Mouse (Mus musculus): ENCODE measurements at regions not wholly inside any gene's neighbourhood (a gene's known extent, or its start where the extent isn't known, plus 50 kb on each side); places are given as distances from the start of the nearest gene placed in this dataset.

- Histone ChIP-seq H3K27ac (replicated peaks) (no peak overlapping the region), H3K9ac (no peak overlapping the region), H3K4me1 (peaks cover 24% of the 10 kb centered on the region), H3K4me3 (replicated peaks) (no peak overlapping the region), H3K4me2 (replicated peaks) (no peak overlapping the region), H3K27me3 (no peaks in the 10 kb centered on the region), H3K9me3 (replicated peaks) (no peaks in the 10 kb centered on the region), H3K36me3 (no peaks in the 10 kb centered on the region)
- WGBS = 47% methylated on average over 7 of the region's 7 CpGs
- no peak for ATAC-seq (ENCODE audit: insufficient number of reproducible peaks, low FRiP score, low TSS enrichment, low read depth)
Measured at GRCm38 (mm10) chr1:90290428-90291197, 86.8 kb downstream of the Ackr3 start.

GRCm38 (mm10) chr1:90291256-90291655 lies 87.5 kb downstream of the Ackr3 start:
- whole genome bisulfite sequencing = 81% methylated on average over 1 of the region's 1 CpGs
- ATAC-seq (ENCODE audit: insufficient number of reproducible peaks, low FRiP score, low TSS enrichment, low read depth) = no peak
- Histone ChIP-seq H3K36me3 (no peaks in the 10 kb centered on the region), H3K4me2 (replicated peaks) (no peak overlapping the region), H3K4me1 (peaks cover 23% of the 10 kb centered on the region), H3K27ac (replicated peaks) (no peak overlapping the region), H3K4me3 (replicated peaks) (no peak overlapping the region), H3K27me3 (no peaks in the 10 kb centered on the region), H3K9me3 (replicated peaks) (no peaks in the 10 kb centered on the region), H3K9ac (no peak overlapping the region)

- Histone ChIP-seq H3K9me3 (replicated peaks) (no peaks in the 10 kb centered on the region), H3K4me2 (replicated peaks) (no peak overlapping the region), H3K27ac (replicated peaks) (no peak overlapping the region), H3K27me3 (no peaks in the 10 kb centered on the region), H3K36me3 (no peaks in the 10 kb centered on the region), H3K4me3 (replicated peaks) (no peak overlapping the region), H3K4me1 (no peaks in the 10 kb centered on the region), H3K9ac (no peak overlapping the region)
- ATAC-seq (ENCODE audit: insufficient number of reproducible peaks, low FRiP score, low TSS enrichment, low read depth) = no peak
- WGBS = 73% methylated on average over 5 of the region's 5 CpGs
Measured at GRCm38 (mm10) chr1:90297751-90298150, 94.0 kb downstream of the Ackr3 start.

GRCm38 (mm10) chr1:90300229-90300628 lies 96.4 kb downstream of the Ackr3 start:
- no peak for ATAC-seq (ENCODE audit: insufficient number of reproducible peaks, low FRiP score, low TSS enrichment, low read depth)
- no peak overlapping the region for H3K4me2 ChIP-seq (replicated peaks)
- peaks cover 7% of the 10 kb centered on the region; the same call in 1 of the 2 replicates for H3K4me1 ChIP-seq
- H3K4me3 ChIP-seq (replicated peaks) = no peak overlapping the region
- H3K9ac ChIP-seq = no peak overlapping the region
- H3K27me3 ChIP-seq = no peaks in the 10 kb centered on the region
- H3K9me3 ChIP-seq (replicated peaks) = no peaks in the 10 kb centered on the region
- 62% methylated on average over 10 of the region's 10 CpGs for WGBS
- no peaks in the 10 kb centered on the region for H3K36me3 ChIP-seq
- H3K27ac ChIP-seq (replicated peaks) = no peak overlapping the region

GRCm38 (mm10) chr1:90304331-90304730 lies 100.6 kb downstream of the Ackr3 start:
- H3K27ac ChIP-seq (replicated peaks) = no peak overlapping the region
- peak; percentile 60; the same call in 1 of the 2 replicates for ATAC-seq (ENCODE audit: insufficient number of reproducible peaks, low FRiP score, low TSS enrichment, low read depth)
- 55% methylated on average over 7 of the region's 7 CpGs for WGBS
- H3K9ac ChIP-seq = no peak overlapping the region
- H3K4me2 ChIP-seq (replicated peaks) = no peak overlapping the region
- no peaks in the 10 kb centered on the region for H3K27me3 ChIP-seq
- H3K9me3 ChIP-seq (replicated peaks) = no peaks in the 10 kb centered on the region
- H3K4me1 ChIP-seq = peaks cover 7% of the 10 kb centered on the region; the same call in 1 of the 2 replicates
- no peak overlapping the region for H3K4me3 ChIP-seq (replicated peaks)
- H3K36me3 ChIP-seq = no peaks in the 10 kb centered on the region

- H3K9ac ChIP-seq = no peak overlapping the region
- no peak overlapping the region for H3K27ac ChIP-seq (replicated peaks)
- WGBS = 59% methylated on average over 3 of the region's 3 CpGs
- no peak overlapping the region for H3K4me2 ChIP-seq (replicated peaks)
- H3K36me3 ChIP-seq = no peaks in the 10 kb centered on the region
- no peak overlapping the region for H3K4me3 ChIP-seq (replicated peaks)
- H3K27me3 ChIP-seq = no peaks in the 10 kb centered on the region
- H3K4me1 ChIP-seq = 0 out of 2 replicates have a peak, but pooled peaks cover 5% of the 10 kb centered on the region
- ATAC-seq (ENCODE audit: insufficient number of reproducible peaks, low FRiP score, low TSS enrichment, low read depth) = no peak
- H3K9me3 ChIP-seq (replicated peaks) = no peaks in the 10 kb centered on the region
Measured at GRCm38 (mm10) chr1:90311016-90311415, 107.2 kb downstream of the Ackr3 start.

- no peak overlapping the region for H3K4me3 ChIP-seq (replicated peaks)
- no peaks in the 10 kb centered on the region for H3K9me3 ChIP-seq (replicated peaks)
- 71% methylated on average over 8 of the region's 8 CpGs for WGBS
- H3K27me3 ChIP-seq = no peaks in the 10 kb centered on the region
- H3K36me3 ChIP-seq = no peaks in the 10 kb centered on the region
- 0 out of 2 replicates have a peak overlapping the region, but pooled peaks have one; percentile 17 for H3K27ac ChIP-seq (replicated peaks)
- H3K4me2 ChIP-seq (replicated peaks) = no peak overlapping the region
- no peak overlapping the region for H3K9ac ChIP-seq
- 0 out of 2 replicates have a peak, but pooled peaks cover 5% of the 10 kb centered on the region for H3K4me1 ChIP-seq
- no peak for ATAC-seq (ENCODE audit: insufficient number of reproducible peaks, low FRiP score, low TSS enrichment, low read depth)
Measured at GRCm38 (mm10) chr1:90311649-90312442, 108.1 kb downstream of the Ackr3 start.

GRCm38 (mm10) chr1:90313750-90314359 lies 110.1 kb downstream of the Ackr3 start:
- Histone ChIP-seq H3K27me3 (no peaks in the 10 kb centered on the region), H3K9me3 (replicated peaks) (no peaks in the 10 kb centered on the region), H3K27ac (replicated peaks) (no peak overlapping the region), H3K9ac (no peak overlapping the region), H3K4me3 (replicated peaks) (no peak overlapping the region), H3K4me2 (replicated peaks) (no peak overlapping the region), H3K36me3 (no peaks in the 10 kb centered on the region), H3K4me1 (0 out of 2 replicates have a peak, but pooled peaks cover 5% of the 10 kb centered on the region)
- no peak for ATAC-seq (ENCODE audit: insufficient number of reproducible peaks, low FRiP score, low TSS enrichment, low read depth)
- WGBS = 70% methylated on average over 12 of the region's 12 CpGs

- no peak overlapping the region for H3K9ac ChIP-seq
- H3K36me3 ChIP-seq = no peaks in the 10 kb centered on the region
- no peak overlapping the region for H3K4me2 ChIP-seq (replicated peaks)
- ATAC-seq (ENCODE audit: insufficient number of reproducible peaks, low FRiP score, low TSS enrichment, low read depth) = no peak
- no peaks in the 10 kb centered on the region for H3K4me1 ChIP-seq
- no peaks in the 10 kb centered on the region for H3K27me3 ChIP-seq
- 66% methylated on average over 6 of the region's 6 CpGs for WGBS
- H3K9me3 ChIP-seq (replicated peaks) = no peaks in the 10 kb centered on the region
- H3K27ac ChIP-seq (replicated peaks) = no peak overlapping the region
- H3K4me3 ChIP-seq (replicated peaks) = no peak overlapping the region
Measured at GRCm38 (mm10) chr1:90317902-90318301, 114.1 kb downstream of the Ackr3 start.

GRCm38 (mm10) chr1:90318502-90318901 lies 114.7 kb downstream of the Ackr3 start:
- Histone ChIP-seq H3K27me3 (no peaks in the 10 kb centered on the region), H3K36me3 (no peaks in the 10 kb centered on the region), H3K4me1 (no peaks in the 10 kb centered on the region), H3K4me2 (replicated peaks) (no peak overlapping the region), H3K9me3 (replicated peaks) (no peaks in the 10 kb centered on the region), H3K9ac (no peak overlapping the region), H3K27ac (replicated peaks) (no peak overlapping the region), H3K4me3 (replicated peaks) (no peak overlapping the region)
- WGBS = 70% methylated on average over 9 of the region's 9 CpGs
- ATAC-seq (ENCODE audit: insufficient number of reproducible peaks, low FRiP score, low TSS enrichment, low read depth) = no peak

GRCm38 (mm10) chr1:90320518-90320917 lies 116.7 kb downstream of the Ackr3 start:
- ATAC-seq (ENCODE audit: insufficient number of reproducible peaks, low FRiP score, low TSS enrichment, low read depth) = no peak
- Histone ChIP-seq H3K9ac (no peak overlapping the region), H3K9me3 (replicated peaks) (no peaks in the 10 kb centered on the region), H3K4me1 (no peaks in the 10 kb centered on the region), H3K4me3 (replicated peaks) (no peak overlapping the region), H3K27ac (replicated peaks) (no peak overlapping the region), H3K27me3 (no peaks in the 10 kb centered on the region), H3K36me3 (no peaks in the 10 kb centered on the region), H3K4me2 (replicated peaks) (no peak overlapping the region)
- 56% methylated on average over 9 of the region's 9 CpGs for WGBS

Measured in embryonic facial prominence, embryonic 15.5 days (tissue).